Mouse (Mus musculus) c-Kit-negative CD71-positive TER-119-positive erythroid progenitor cells, embryonic 14.5 days (primary cell): Measurements from ENCODE around the gene Omg.

Experiments used
- DNase-seq: peaks from one replicate; pipeline ENCODE4 v3.0.0-alpha.2; 2013; ENCODE audit warnings: low read depth, low spot score

Gene Omg

GRCm38 (mm10) chr11:79503845-79504244, at the start of gene Omg:
Gene Omg, minus strand, starts transcription at chr11:79504084.
- DNase-seq, result no peak

- no peak for DNase-seq
Observed at GRCm38 (mm10) chr11:79552622-79553021, 48.7 kb upstream of the Omg start.

DNA sequence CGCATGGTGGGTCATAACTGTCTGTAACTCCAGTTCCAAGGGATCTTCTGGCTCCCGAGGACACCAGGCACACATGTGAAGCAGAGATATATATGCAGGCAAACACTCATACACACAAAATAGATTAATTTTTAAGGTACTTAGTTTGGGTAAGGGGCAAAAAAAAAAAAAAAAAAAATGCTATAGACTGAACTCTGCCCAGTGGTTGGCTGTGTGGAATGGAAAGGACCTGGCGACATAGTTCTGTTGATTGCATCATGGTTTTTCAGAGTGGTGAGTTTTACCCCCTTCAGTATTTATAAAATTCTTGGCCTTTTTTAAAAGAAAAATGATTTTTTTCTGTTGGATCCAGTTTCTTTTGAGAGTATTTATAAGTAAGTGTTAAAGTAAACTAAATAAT, 32.4 kb upstream of the Omg start:
- no peak for DNase-seq

DNA sequence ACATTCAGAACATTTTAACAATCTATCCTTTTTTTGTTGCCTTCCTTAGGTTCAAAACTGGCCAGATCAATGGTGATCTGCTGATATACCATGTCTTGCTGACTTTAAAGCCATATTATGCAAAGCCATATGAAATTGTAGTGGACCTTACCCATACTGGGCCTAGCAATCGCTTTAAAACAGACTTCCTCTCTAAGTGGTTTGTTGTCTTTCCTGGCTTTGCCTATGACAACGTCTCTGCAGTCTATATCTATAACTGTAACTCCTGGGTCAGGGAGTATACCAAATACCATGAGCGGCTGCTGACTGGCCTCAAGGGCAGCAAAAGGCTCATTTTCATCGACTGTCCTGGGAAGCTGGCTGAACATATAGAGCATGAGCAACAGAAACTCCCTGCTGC, 31.7 kb upstream of the Omg start:
- DNase-seq, result no peak

DNA sequence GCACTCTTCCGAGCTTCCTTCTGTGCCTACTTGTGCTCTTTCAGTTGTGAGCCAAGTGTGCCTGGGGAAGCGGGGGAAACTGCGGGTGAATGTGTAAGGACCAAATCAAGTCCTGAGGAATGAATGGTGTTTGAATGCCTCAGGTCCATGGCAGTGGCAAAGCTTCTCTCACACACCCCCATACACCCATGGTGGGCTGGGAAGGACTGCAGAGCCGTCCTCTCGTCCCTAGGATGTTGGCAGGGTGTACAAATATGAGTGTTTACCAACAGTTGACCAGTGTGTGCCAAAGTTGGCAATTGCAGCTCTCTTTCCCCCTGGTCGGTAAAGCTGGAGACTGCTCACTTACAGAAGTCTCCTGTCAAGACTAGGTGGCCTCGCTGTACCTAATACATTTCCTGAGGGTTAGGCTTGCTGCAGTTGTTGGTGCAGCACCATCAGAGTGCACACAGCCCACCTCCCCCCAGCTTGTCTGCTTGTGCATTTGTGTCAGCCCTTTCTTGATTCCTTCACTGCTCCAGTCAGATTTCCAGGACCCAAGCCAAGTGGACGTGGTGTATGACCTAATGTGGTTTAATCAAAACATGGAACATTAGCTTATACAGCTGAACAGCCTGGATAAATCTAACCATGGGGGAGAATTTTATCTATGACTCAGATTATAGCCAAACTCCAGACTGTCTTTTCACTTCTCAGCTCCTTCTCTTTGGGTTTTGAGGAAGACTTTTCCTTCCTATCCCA, 30.2 kb upstream of the Omg start:
- no peak for DNase-seq

DNA sequence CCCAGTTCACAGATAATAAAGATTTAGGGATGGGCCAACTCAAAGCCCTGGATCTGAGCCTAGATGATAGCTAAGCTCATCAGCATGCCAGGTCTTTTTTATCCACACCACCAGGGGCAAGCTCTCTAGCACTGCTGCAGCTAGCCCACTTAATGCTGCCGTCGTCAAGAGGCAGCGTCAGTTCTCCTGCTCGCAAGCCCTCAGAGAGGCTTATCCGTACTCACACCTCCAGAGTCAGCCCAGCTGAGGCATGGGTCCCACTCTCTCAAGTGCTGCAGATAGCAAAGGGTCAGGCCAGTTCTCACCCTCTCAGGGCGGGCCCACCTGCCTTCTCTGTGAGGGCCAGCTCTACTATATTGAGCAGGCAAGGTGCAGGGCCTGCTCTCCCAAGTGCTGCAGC, 29.4 kb upstream of the Omg start:
- DNase-seq, result no peak

DNA sequence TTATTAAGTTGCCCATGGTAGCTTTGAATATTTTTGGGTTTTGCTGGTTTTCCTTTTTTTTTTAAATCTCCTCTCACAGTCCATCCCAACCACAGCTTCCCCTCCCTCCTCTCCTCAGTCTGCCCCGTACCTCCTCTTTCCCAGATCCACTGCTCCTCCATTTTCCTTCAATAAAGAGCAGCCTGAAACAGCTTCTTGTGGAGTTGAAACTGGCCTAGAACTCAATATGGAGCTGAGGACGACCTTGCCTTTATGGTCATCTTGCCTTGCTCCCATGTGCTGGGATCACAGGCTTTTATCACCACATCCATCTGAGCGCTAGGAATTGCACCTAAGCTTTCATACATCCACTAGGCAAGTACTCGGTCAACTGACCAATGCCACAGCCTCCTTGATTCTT, 27.6 kb upstream of the Omg start:
- DNase-seq, result no peak

GRCm38 (mm10) chr11:79530774-79531173, 26.9 kb upstream of the Omg start:
- DNase-seq, result no peak

- no peak for DNase-seq
Observed at GRCm38 (mm10) chr11:79530333-79530761, 26.5 kb upstream of the Omg start, which contains the start of the genes Evi2 and Evi2a. Gene Evi2, minus strand, starts transcription at chr11:79530589. Gene Evi2a, minus strand, starts transcription at chr11:79530609.

DNA sequence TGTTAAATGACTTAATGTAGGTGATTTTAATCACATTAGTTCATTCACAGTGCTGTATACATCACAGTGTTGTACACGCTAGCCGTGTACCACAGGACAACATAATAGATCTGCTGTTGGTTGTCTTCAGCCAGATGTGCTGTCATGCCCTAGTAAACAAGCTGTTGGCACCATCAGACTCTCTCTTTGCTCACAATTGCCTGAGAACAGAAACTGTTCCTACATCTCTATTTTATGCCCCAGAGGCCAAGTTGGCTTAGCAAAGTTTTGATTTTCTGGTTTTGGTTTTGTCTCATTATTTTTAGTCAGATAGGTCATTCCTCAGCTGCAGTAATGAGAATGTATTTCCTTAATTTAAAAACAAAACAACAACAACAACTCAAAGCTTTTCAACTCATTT, 25.9 kb upstream of the Omg start:
- no peak for DNase-seq

- DNase-seq, result no peak
Observed at GRCm38 (mm10) chr11:79529226-79529625, 25.3 kb upstream of the Omg start.

DNA sequence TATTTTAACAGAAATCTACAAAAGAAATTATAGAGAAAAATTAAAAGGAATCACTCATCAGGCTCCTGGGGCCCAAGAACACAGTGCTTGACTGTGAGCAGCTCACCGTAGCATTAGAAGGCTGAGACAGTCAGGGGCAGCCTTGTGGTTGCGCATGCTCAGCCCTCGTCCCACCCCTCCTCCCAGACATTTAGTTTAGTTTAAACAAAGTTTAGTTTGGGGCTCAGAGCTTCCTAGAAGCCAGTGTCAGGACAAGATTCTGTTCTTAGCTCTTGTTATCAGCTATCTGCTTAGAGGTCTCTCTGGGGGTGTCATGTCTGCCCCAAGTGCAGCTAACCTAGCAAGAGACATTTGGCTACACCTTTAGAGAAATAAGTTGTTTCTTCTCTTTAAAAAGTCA, 24.7 kb upstream of the Omg start:
- no peak for DNase-seq

DNA sequence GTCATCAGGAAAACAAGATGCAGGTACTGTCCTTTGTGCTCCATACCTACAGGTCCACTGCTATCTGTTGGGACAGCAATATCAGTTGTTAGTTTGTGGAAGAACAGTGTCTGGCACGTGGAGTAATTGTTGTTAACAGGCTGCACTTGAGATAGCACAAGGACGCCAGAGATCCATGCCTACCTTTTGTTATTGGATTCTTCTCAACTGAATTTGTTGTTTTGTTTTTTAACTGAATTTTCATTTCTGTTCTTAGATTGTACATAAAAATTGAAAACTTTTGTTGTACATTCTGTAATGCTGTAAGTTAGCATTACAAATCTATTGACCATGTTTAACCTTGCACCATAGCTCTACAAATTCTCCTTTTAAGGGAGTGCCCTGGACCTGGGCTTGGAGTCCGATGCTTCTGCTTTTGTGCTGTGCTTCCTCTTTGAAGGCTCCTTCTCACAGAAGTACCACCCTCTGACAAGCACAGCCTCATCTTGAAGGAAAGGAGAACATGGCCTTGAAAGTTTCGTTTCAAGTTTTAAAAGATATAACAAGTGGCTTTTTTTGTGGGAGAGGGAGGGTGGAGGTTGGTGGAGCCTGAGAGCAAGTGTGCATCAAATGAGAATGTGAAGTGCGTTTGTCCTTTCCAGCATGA, 24.0 kb upstream of the Omg start:
- no peak for DNase-seq

- no peak for DNase-seq
Observed at GRCm38 (mm10) chr11:79527015-79527738, 23.3 kb upstream of the Omg start.

DNA sequence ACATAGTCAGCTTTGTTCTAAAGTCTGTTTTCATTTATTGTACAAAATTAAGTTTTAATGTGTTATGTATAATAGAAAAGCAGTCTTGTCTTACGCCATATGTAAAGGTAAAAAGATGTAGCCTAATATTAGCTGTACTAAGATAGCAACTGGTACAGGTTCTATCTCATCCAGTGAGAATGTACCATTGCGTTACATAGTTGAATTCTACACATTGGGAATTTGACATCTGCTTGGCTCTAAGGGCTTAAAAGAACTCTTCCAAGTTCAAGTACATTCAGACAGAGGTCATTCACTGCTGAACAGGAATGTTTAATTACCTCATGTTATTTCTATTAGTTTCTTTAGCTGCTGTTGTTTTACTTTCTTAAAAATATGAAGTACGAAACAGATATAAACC, 22.7 kb upstream of the Omg start:
- no peak for DNase-seq

- DNase-seq, result no peak
Observed at GRCm38 (mm10) chr11:79524310-79524575, 20.4 kb upstream of the Omg start.

GRCm38 (mm10) chr11:79523560-79524309, 19.9 kb upstream of the Omg start, which contains the start of gene Evi2b:
Gene Evi2b, minus strand, starts transcription at chr11:79523762.
- DNase-seq, result no peak

DNA sequence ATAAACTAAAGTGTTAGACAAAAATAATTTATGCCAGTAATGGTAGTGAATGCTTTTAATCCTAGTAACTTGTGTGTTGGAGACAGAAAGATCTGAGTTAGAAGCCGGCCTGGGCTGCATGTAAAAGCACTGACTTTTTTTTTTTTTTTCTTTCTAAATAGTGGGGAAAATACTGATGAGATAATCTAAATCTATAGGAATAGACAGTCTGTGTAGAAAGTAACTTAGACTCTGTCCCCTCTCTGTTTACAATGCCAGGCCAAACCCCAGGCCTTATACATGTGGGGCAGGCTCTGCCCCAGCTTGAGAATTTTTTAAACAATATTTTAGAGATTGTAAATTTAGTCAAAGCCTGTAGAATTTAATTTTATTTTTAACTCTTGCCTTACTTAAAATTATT, 19.1 kb upstream of the Omg start:
- no peak for DNase-seq

DNA sequence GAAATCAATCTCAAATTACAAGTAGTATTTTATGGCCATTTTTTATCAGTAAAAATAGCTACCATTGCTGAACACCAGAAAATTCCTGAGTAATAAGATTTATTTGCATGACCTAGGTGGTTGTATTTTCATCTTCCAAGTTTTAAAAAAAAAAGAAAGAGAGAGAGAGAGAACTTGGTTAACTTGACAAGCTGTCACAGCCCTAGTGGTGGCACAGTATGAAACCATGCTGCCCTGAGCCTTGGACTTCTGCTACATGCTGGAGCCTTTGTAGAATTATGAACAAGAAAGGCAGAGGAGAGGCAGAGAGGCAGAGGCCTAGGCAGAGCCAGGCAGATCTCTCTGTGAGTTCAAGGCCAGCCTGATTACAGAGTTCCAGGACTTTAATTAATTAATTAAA, 18.0 kb upstream of the Omg start:
- no peak for DNase-seq

GRCm38 (mm10) chr11:79520772-79521171, 16.9 kb upstream of the Omg start:
- no peak for DNase-seq

DNA sequence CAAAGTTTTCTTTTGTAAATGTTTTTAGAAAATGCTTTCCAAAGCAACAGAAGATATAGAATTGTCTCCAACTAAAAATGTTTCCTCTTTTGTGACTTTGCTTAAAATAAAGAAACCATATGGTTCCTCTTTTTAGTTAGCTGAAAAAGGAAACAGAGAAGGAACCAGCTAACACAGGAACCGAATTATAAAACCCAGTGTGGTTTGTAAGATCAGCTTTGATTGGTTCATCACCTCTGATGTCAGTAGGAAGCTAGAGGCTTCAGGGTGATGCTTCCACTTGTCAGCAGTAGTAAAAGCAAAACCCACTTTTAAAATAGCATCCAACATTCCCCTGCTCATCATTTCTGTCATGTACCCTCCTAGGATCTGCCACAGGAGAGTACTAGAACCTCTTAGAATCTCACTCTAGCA, 16.0 kb upstream of the Omg start:
- no peak for DNase-seq

DNA sequence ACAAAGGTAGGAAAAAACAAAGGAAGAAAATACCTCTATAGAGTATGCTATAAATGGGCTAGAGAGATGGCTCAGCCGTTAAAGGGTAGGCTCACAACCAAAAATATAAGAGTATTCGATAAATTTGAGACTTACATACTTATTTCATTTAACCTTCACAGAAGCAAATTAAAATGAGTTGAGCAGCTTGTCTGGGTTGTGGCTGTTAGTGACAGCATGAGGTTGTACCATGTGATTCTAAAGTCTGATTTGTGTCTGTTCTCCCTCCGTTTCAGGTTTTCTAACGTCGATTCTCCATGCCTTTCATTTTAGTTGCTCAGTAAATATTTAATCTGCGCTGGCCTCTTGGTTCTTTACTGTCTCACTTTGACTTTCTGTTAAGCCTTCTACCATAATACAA, 15.4 kb upstream of the Omg start:
- no peak for DNase-seq
